In genomic region chr15:96999401-96999800, GRCm38 (mm10) we compare ENCODE assay signal across 15 mouse cellular contexts. TPM values are rescaled to one million over a fixed set of nuclear protein-coding genes. Genes with fewer than 3 reads are reported as not detected.
DNase-seq lines count a peak whose midpoint lies in the region; ATAC-seq and TF ChIP-seq lines count a peak whose summit lies in the region.
"Had no signal": no experiment of that assay in that cellular context is flagged by ENCODE, and none has a peak within 500 bp of the region (broad histone marks: within the 10 kb centered on the region; RNA-seq: fewer than 3 reads in every experiment).

No protein-coding gene starts in this region.

- no peak for TF ChIP-seq CTCF in lung, embryonic 14.5 days (IDR thresholded peaks at IDR 0.05; ENCODE audit: low read depth)
- TF ChIP-seq CTCF in lung, postnatal 0 days (IDR thresholded peaks at IDR 0.05) = no peak

- no peak for DNase-seq in heart, adult 9 months (ENCODE audit: low spot score in 2 of 2)
- DNase-seq in lung, embryonic 14.5 days = no peak
- DNase-seq in lung, postnatal 0 days (ENCODE audit: low spot score) = no peak
- no peak for DNase-seq in gastrocnemius, adult 8-10 months (ENCODE audit: low spot score in 2 of 2)
- no peak for DNase-seq in spleen, postnatal 36 days (ENCODE audit: low spot score in 2 of 2)
- DNase-seq: cerebellum, adult 8-10 months; embryo, embryonic 11 days; lung, postnatal 14 days had no signal

- no peaks in the 10 kb centered on the region for H3K27me3 ChIP-seq in heart, embryonic 13.5 days (replicated peaks)
- no peaks in the 10 kb centered on the region for H3K27me3 ChIP-seq in lung, embryonic 14.5 days (ENCODE audit: insufficient read depth, low read length)
- no peaks in the 10 kb centered on the region for H3K27me3 ChIP-seq in lung, postnatal 0 days (replicated peaks; ENCODE audit: insufficient read depth, low read length)
- no peaks in the 10 kb centered on the region for H3K27me3 ChIP-seq in embryonic facial prominence, embryonic 13.5 days
- H3K27me3 ChIP-seq in limb, embryonic 15.5 days = no peaks in the 10 kb centered on the region

- no peaks in the 10 kb centered on the region for H3K9me3 ChIP-seq in heart, embryonic 13.5 days
- H3K9me3 ChIP-seq in lung, embryonic 14.5 days (ENCODE audit: low read depth, low read length) = no peaks in the 10 kb centered on the region
- no peaks in the 10 kb centered on the region for H3K9me3 ChIP-seq in lung, postnatal 0 days (ENCODE audit: low read length)
- H3K9me3 ChIP-seq in embryonic facial prominence, embryonic 13.5 days = no peaks in the 10 kb centered on the region
- no peaks in the 10 kb centered on the region for H3K9me3 ChIP-seq in limb, embryonic 15.5 days

- peaks cover 47% of the 10 kb centered on the region for H3K4me1 ChIP-seq in heart, embryonic 13.5 days
- peaks cover 40% of the 10 kb centered on the region for H3K4me1 ChIP-seq in lung, embryonic 14.5 days (ENCODE audit: insufficient read depth)
- peaks cover 5% of the 10 kb centered on the region; the same call in 1 of the 2 replicates for H3K4me1 ChIP-seq in lung, postnatal 0 days (ENCODE audit: insufficient read depth, low read depth, low read length)
- H3K4me1 ChIP-seq in embryonic facial prominence, embryonic 13.5 days = peaks cover 53% of the 10 kb centered on the region
- peaks cover 44% of the 10 kb centered on the region for H3K4me1 ChIP-seq in limb, embryonic 15.5 days

- H3K9ac ChIP-seq in heart, embryonic 13.5 days = no peak overlapping the region
- H3K9ac ChIP-seq in lung, embryonic 14.5 days = no peak overlapping the region
- H3K9ac ChIP-seq in lung, postnatal 0 days (replicated peaks; ENCODE audit: low read depth) = no peak overlapping the region
- H3K9ac ChIP-seq in embryonic facial prominence, embryonic 13.5 days = no peak overlapping the region
- H3K9ac ChIP-seq in limb, embryonic 15.5 days = no peak overlapping the region

- H3K27ac ChIP-seq in heart, embryonic 13.5 days (replicated peaks) = peak overlapping the region; percentile 92
- H3K27ac ChIP-seq in lung, embryonic 14.5 days (ENCODE audit: low read depth) = peak overlapping the region; percentile 94
- H3K27ac ChIP-seq in lung, postnatal 0 days (ENCODE audit: low read length) = no peak overlapping the region
- peak overlapping the region; percentile 95 for H3K27ac ChIP-seq in embryonic facial prominence, embryonic 13.5 days
- H3K27ac ChIP-seq in limb, embryonic 15.5 days = peak overlapping the region; percentile 88
- H3K27ac ChIP-seq: stomach, postnatal 0 days had no signal

- no peak for ATAC-seq in heart, embryonic 13.5 days (ENCODE audit: extremely low read depth, insufficient number of reproducible peaks, low FRiP score, low TSS enrichment)
- ATAC-seq in lung, embryonic 14.5 days (ENCODE audit: insufficient read depth) = no peak
- no peak for ATAC-seq in lung, postnatal 0 days
- no peak for ATAC-seq in embryonic facial prominence, embryonic 13.5 days (ENCODE audit: insufficient number of reproducible peaks, insufficient read depth, low FRiP score, low TSS enrichment, low read depth)
- ATAC-seq in limb, embryonic 15.5 days (ENCODE audit: insufficient number of reproducible peaks, low FRiP score, low TSS enrichment, low read depth) = no peak
- ATAC-seq: activated CD4-positive, CD25-positive, alpha-beta regulatory T cell, adult 4 months; forebrain, embryonic 14.5 days had no signal

- peaks cover 50% of the 10 kb centered on the region for H3K36me3 ChIP-seq in heart, embryonic 13.5 days
- H3K36me3 ChIP-seq in lung, embryonic 14.5 days (ENCODE audit: insufficient read depth) = peaks cover 19% of the 10 kb centered on the region
- no peaks in the 10 kb centered on the region for H3K36me3 ChIP-seq in lung, postnatal 0 days (ENCODE audit: insufficient read depth, low read length)
- H3K36me3 ChIP-seq in embryonic facial prominence, embryonic 13.5 days = peaks cover 9% of the 10 kb centered on the region
- peaks cover 16% of the 10 kb centered on the region for H3K36me3 ChIP-seq in limb, embryonic 15.5 days

- TF ChIP-seq EP300 in lung, postnatal 0 days (IDR thresholded peaks at IDR 0.05) = no peak

- WGBS in heart, embryonic 13.5 days = 83% methylated on average over 12 of the region's 12 CpGs
- 74% methylated on average over 12 of the region's 12 CpGs for WGBS in lung, embryonic 14.5 days
- 79% methylated on average over 12 of the region's 12 CpGs for WGBS in lung, postnatal 0 days
- 66% methylated on average over 12 of the region's 12 CpGs for WGBS in embryonic facial prominence, embryonic 13.5 days
- 76% methylated on average over 12 of the region's 12 CpGs for WGBS in limb, embryonic 15.5 days

- H3K4me2 ChIP-seq in heart, embryonic 13.5 days = no peak overlapping the region
- H3K4me2 ChIP-seq in lung, embryonic 14.5 days = no peak overlapping the region
- H3K4me2 ChIP-seq in lung, postnatal 0 days (replicated peaks; ENCODE audit: low read depth, low read length) = no peak overlapping the region
- no peak overlapping the region for H3K4me2 ChIP-seq in embryonic facial prominence, embryonic 13.5 days
- H3K4me2 ChIP-seq in limb, embryonic 15.5 days = no peak overlapping the region

- no peak overlapping the region for H3K4me3 ChIP-seq in heart, embryonic 13.5 days
- no peak overlapping the region for H3K4me3 ChIP-seq in lung, embryonic 14.5 days (ENCODE audit: low read depth, low read length)
- H3K4me3 ChIP-seq in lung, postnatal 0 days (ENCODE audit: low read depth, low read length) = no peak overlapping the region
- no peak overlapping the region for H3K4me3 ChIP-seq in embryonic facial prominence, embryonic 13.5 days
- H3K4me3 ChIP-seq in limb, embryonic 15.5 days = no peak overlapping the region

RNA-seq across cellular contexts. Expression of gene Slc38a4, which starts 56.4 kb away (rescaled TPM):
- 110 and 111 TPM in 2 replicates for polyA plus RNA-seq in heart, embryonic 13.5 days (2015; fragmentation: Nextera tagmentation; extraction: Ambion mirVana)
- 92.3 and 93.8 TPM in 2 replicates for polyA plus RNA-seq in lung, embryonic 14.5 days (2014; fragmentation: Nextera tagmentation; extraction: Ambion mirVana)
- 15.6 and 23.9 TPM in 2 replicates for polyA plus RNA-seq in lung, postnatal 0 days (2015; fragmentation: Nextera tagmentation; extraction: Ambion mirVana)
- 46.9 and 47.8 TPM in 2 replicates for polyA plus RNA-seq in embryonic facial prominence, embryonic 13.5 days (2015; fragmentation: Nextera tagmentation; extraction: Ambion mirVana)
- 116 and 120 TPM in 2 replicates for polyA plus RNA-seq in limb, embryonic 15.5 days (2015; fragmentation: Nextera tagmentation; extraction: Ambion mirVana)
- total RNA-seq in gastrocnemius, adult 8-10 months (2022) = 100 to 1,000 TPM; 122 to 173 (median 146) TPM
- total RNA-seq: neutrophil, adult 5-6 weeks had no signal
- polyA plus RNA-seq: activated CD4-positive, CD25-positive, alpha-beta regulatory T cell, adult 4 months had no signal
